Mouse (Mus musculus) hindbrain, embryonic 11.5 days (tissue): ENCODE results near the gene Arnt2. TPM values are rescaled to one million over a fixed set of nuclear protein-coding genes. Genes with fewer than 3 reads are reported as not detected.

Experiments
- ATAC-seq: fragments of 200-750 bp; cut with Nextera tagmentation; 2 replicates; pipeline ENCODE4 v1.8.0; 2017; ENCODE audit warnings: mild to moderate bottlenecking, moderate TSS enrichment, moderate library complexity; ENCODE audit not compliant: low FRiP score
- DNase-seq: peaks from one replicate; pipeline ENCODE4 v3.0.0-alpha.2; 2015; ENCODE audit warnings: low spot score
- H3K27ac ChIP-seq: fragments of 300-500 bp; sonication (generic); 2 replicates; pipeline ENCODE4 v1.5.1; 2014; ENCODE audit warnings: mild to moderate bottlenecking, low read depth, low read length
- H3K27me3 ChIP-seq: fragments of 300-500 bp; sonication (generic); 2 replicates; pipeline ENCODE4 v1.6.1; 2014; ENCODE audit warnings: mild to moderate bottlenecking, low read length, moderate library complexity, mixed read lengths; ENCODE audit not compliant: control insufficient read depth, insufficient read depth
- H3K36me3 ChIP-seq: fragments of 300-500 bp; sonication (generic); 2 replicates; pipeline ENCODE4 v1.6.1; 2014; ENCODE audit warnings: mild to moderate bottlenecking, low read length, moderate library complexity, mixed read lengths; ENCODE audit not compliant: control insufficient read depth, insufficient read depth
- H3K4me1 ChIP-seq: fragments of 300-500 bp; sonication (generic); replicated peaks from 2 replicates; pipeline ENCODE4 v1.6.1; 2014; ENCODE audit warnings: low read length, mixed read lengths; ENCODE audit not compliant: control insufficient read depth, insufficient read depth
- H3K4me2 ChIP-seq: fragments of 300-500 bp; sonication (generic); replicated peaks from 2 replicates; pipeline ENCODE4 v1.6.1; 2014; ENCODE audit warnings: mild to moderate bottlenecking, low read depth, low read length
- H3K4me3 ChIP-seq: fragments of 300-500 bp; sonication (generic); 2 replicates; pipeline ENCODE4 v1.5.1; 2014; ENCODE audit warnings: low read depth, low read length
- H3K9ac ChIP-seq: fragments of 300-500 bp; sonication (generic); 2 replicates; pipeline ENCODE4 v1.6.1; 2014; ENCODE audit warnings: low read depth, low read length
- H3K9me3 ChIP-seq: fragments of 300-500 bp; sonication (generic); 2 replicates; pipeline ENCODE4 v1.6.1; 2016; ENCODE audit warnings: low read length; ENCODE audit not compliant: control insufficient read depth
- WGBS: fragments of 180-500 bp; shearing (Covaris S2); extraction: QIAGEN DNeasy Blood & Tissue Kit; methylation state at CpG from one replicate; pipeline ENCODE4 v1.1.7; 2014; 5-methylcytosine and 5-hydroxymethylcytosine counted together
- polyA plus RNA-seq: library from polyadenylated mRNA; unstranded; fragments of >200 nt; fragmentation: Nextera tagmentation; extraction: Ambion mirVana; gene quantifications from 2 replicates; pipeline ENCODE4 v1.2.1, GENCODE M21; 2014

Gene Arnt2
- polyA plus RNA-seq, 1 experiment from 2014 or later = 39.5 TPM

- H3K4me2 ChIP-seq = no peak overlapping the region
- H3K36me3 ChIP-seq = no peaks in the 10 kb centered on the region
- H3K27ac ChIP-seq = no peak overlapping the region
- WGBS = 54% methylated on average over 1 of the region's 1 CpGs
- DNase-seq (no peak), ATAC-seq (no peak)
- H3K4me3 ChIP-seq = no peak overlapping the region
- no peaks in the 10 kb centered on the region for H3K27me3 ChIP-seq
- no peaks in the 10 kb centered on the region for H3K9me3 ChIP-seq
- H3K4me1 ChIP-seq = no peaks in the 10 kb centered on the region
- no peak overlapping the region for H3K9ac ChIP-seq
These were observed 81.2 kb downstream of the Arnt2 start for GRCm38 (mm10) chr7:84328770-84329169.

DNA sequence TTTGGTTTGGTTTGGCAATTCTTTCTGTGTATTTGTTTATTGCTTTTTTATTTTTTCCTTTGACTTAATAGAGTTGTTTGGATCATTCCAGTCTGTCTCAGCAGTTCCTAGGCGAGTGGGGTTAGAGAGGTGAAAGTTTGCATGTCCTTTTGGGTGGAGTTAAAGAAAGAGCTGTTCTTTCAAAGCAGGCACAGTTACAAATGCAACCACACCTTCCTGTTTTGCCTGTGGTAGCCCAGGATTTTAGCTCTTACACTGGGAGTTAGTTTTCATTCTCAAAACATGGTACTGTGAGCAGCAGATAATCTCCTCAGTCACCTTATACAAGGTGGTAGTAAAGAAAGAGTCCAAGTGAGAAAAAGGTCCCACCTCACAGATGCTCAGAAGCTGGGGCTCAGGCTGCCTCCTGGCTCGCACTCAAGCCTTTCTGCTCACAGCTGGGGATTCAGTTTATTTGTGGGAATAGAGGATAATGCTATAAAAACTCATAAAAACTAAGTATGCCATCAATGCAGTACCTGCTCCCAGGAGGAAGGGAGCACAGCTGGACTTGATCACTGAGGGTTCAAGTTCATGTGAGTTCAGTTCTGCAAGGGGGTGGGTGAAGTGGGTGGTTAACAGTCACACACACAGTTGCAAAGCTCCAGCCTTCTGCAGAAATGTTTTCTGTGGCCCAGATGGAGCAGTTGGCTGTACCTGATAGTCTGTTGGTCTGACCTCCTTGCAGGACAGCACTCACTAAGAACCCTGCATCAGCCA lies 84.2 kb downstream of the Arnt2 start:
- Histone ChIP-seq H3K4me3 (no peak overlapping the region), H3K9ac (no peak overlapping the region), H3K36me3 (no peaks in the 10 kb centered on the region), H3K4me2 (no peak overlapping the region), H3K27me3 (no peaks in the 10 kb centered on the region), H3K9me3 (no peaks in the 10 kb centered on the region), H3K4me1 (no peaks in the 10 kb centered on the region), H3K27ac (no peak overlapping the region)
- no peak for ATAC-seq
- 77% methylated on average over 2 of the region's 2 CpGs for WGBS
- DNase-seq = no peak

GRCm38 (mm10) chr7:84321542-84321941 lies 88.4 kb downstream of the Arnt2 start:
- Histone ChIP-seq H3K27me3 (no peaks in the 10 kb centered on the region), H3K4me2 (no peak overlapping the region), H3K4me3 (no peak overlapping the region), H3K9me3 (no peaks in the 10 kb centered on the region), H3K27ac (no peak overlapping the region), H3K36me3 (no peaks in the 10 kb centered on the region), H3K4me1 (no peaks in the 10 kb centered on the region), H3K9ac (no peak overlapping the region)
- DNase-seq = no peak
- 77% methylated on average over 1 of the region's 1 CpGs for whole genome bisulfite sequencing
- ATAC-seq = no peak

GRCm38 (mm10) chr7:84315353-84316003 lies 94.5 kb downstream of the Arnt2 start:
- Histone ChIP-seq H3K27ac (no peak overlapping the region), H3K9me3 (no peaks in the 10 kb centered on the region), H3K36me3 (no peaks in the 10 kb centered on the region), H3K4me2 (no peak overlapping the region), H3K27me3 (no peaks in the 10 kb centered on the region), H3K4me3 (no peak overlapping the region), H3K9ac (no peak overlapping the region), H3K4me1 (no peaks in the 10 kb centered on the region)
- DNase-seq (peak; percentile 11), ATAC-seq (no peak)
- 54% methylated on average over 7 of the region's 7 CpGs for WGBS

DNA sequence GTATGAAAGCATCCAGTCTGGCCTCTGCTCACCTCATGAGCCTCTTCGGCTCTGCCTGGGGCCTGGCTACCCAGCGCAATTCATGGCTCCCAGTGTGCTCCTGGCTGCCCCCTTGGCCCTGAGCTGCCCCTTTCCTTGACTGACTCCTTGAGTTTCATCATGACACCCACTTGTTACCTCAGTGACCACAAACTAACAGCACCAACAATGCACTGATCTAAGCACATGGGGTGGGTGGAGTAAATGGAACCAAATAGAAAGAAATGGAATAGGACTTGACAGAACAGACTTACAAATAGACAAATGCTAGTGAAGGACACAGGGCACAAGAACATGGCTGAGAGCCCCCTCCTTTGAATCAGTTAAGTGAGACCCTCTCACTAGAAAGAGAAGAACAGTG lies 95.2 kb downstream of the Arnt2 start:
- WGBS = 87% methylated on average over 2 of the region's 2 CpGs
- no peak overlapping the region for H3K4me3 ChIP-seq
- ATAC-seq = no peak
- no peaks in the 10 kb centered on the region for H3K36me3 ChIP-seq
- H3K4me2 ChIP-seq = no peak overlapping the region
- no peaks in the 10 kb centered on the region for H3K4me1 ChIP-seq
- no peak for DNase-seq
- no peak overlapping the region for H3K27ac ChIP-seq
- H3K9me3 ChIP-seq = no peaks in the 10 kb centered on the region
- no peaks in the 10 kb centered on the region for H3K27me3 ChIP-seq
- H3K9ac ChIP-seq = no peak overlapping the region

DNA sequence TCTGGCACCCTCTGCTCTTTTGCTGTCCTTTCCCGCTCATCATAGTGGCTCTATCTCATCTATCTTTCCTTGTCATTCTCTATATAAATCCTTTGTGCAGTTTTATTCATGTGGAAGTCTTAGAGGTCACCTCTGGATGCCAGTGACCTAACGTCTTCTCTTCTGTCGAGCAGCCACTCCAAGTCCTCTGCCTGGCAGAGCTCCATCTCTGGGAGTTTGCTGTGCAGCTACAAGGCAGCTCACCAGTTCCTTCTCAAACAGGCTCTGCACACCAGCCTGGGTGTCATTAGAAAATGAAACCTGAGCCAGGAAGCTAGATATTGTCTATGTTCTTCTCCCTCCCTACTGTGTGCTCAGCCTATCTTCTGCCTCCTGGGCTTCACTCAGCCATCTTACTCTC lies 98.4 kb downstream of the Arnt2 start:
- DNase-seq = no peak
- Histone ChIP-seq H3K9me3 (no peaks in the 10 kb centered on the region), H3K9ac (no peak overlapping the region), H3K27me3 (no peaks in the 10 kb centered on the region), H3K4me1 (no peaks in the 10 kb centered on the region), H3K4me3 (no peak overlapping the region), H3K36me3 (no peaks in the 10 kb centered on the region), H3K27ac (no peak overlapping the region), H3K4me2 (no peak overlapping the region)
- WGBS = 72% methylated on average over 3 of the region's 3 CpGs
- ATAC-seq = no peak

DNA sequence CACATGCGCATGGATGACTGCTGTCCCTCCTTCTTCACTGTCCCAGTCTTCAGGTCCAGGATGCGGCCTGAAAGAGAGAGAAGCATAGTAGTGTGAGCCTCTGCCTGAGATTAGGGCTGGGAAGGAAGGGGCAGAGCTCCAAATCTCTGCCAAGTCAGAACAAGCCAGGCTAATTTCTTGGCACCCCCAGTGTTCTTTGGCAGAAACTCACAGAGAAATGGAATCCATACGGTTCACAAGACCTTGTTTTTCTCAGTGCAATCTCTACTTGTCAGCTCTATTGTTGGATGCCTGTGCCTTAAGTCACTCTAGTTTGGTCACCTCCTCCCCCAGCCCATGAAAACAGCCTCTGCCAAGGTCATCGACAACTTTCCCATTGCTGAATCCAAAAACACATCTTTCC lies 99.1 kb downstream of the Arnt2 start:
- no peak overlapping the region for H3K27ac ChIP-seq
- no peaks in the 10 kb centered on the region for H3K27me3 ChIP-seq
- no peaks in the 10 kb centered on the region for H3K9me3 ChIP-seq
- 91% methylated on average over 4 of the region's 4 CpGs for WGBS
- H3K4me3 ChIP-seq = no peak overlapping the region
- ATAC-seq (no peak), DNase-seq (no peak)
- H3K9ac ChIP-seq = no peak overlapping the region
- H3K4me2 ChIP-seq = no peak overlapping the region
- H3K4me1 ChIP-seq = no peaks in the 10 kb centered on the region
- no peaks in the 10 kb centered on the region for H3K36me3 ChIP-seq

GRCm38 (mm10) chr7:84307329-84307925 lies 102.5 kb downstream of the Arnt2 start:
- ATAC-seq (no peak), DNase-seq (no peak)
- no peaks in the 10 kb centered on the region for H3K9me3 ChIP-seq
- WGBS = 84% methylated on average over 3 of the region's 3 CpGs
- H3K27me3 ChIP-seq = no peaks in the 10 kb centered on the region
- H3K4me2 ChIP-seq = no peak overlapping the region
- no peaks in the 10 kb centered on the region for H3K4me1 ChIP-seq
- H3K4me3 ChIP-seq = no peak overlapping the region
- H3K9ac ChIP-seq = no peak overlapping the region
- H3K27ac ChIP-seq = no peak overlapping the region
- H3K36me3 ChIP-seq = no peaks in the 10 kb centered on the region

DNA sequence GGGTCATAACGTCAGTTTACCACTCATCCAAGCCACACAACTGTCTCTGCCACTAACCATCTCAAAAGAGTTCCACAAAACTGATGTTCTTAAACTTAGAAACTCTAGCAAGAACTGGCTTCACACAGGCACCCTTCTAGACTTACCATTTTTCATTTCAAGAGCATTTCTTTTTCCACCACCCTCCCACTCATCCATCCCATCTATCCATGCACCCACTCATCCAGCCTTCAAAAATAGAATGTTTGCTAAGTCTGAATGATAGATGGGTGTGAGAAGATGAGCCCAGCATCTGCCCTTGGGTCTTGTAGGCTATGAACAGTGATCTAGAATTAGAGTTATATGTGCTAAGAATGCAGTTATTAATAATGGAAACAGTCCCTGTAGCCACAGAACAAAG lies 109.7 kb downstream of the Arnt2 start:
- DNase-seq (no peak), ATAC-seq (no peak)
- H3K27ac ChIP-seq = no peak overlapping the region
- H3K27me3 ChIP-seq = no peaks in the 10 kb centered on the region
- H3K9me3 ChIP-seq = no peaks in the 10 kb centered on the region
- no peak overlapping the region for H3K9ac ChIP-seq
- no peaks in the 10 kb centered on the region for H3K4me1 ChIP-seq
- no peak overlapping the region for H3K4me2 ChIP-seq
- 76% methylated on average over 1 of the region's 1 CpGs for WGBS
- no peak overlapping the region for H3K4me3 ChIP-seq
- no peaks in the 10 kb centered on the region for H3K36me3 ChIP-seq
